Mouse (Mus musculus): ENCODE data around the gene Tmem163.

- TF ChIP-seq POLR2A (IDR thresholded peaks at IDR 0.05; ENCODE audit: borderline replicate concordance, extremely low read depth, insufficient read depth, insufficient read length, poor library complexity, severe bottlenecking) (no peak), CTCF (IDR thresholded peaks at IDR 0.05; ENCODE audit: borderline replicate concordance, extremely low read depth, insufficient read depth, insufficient read length) (no peak)
Measured at GRCm38 (mm10) chr1:127651564-127651963, 27.8 kb downstream of the Tmem163 start.
